Mouse (Mus musculus) layer of hippocampus, adult 2 months (tissue): Measurements from ENCODE around the gene E330017A01Rik. TPM values are rescaled to one million over a fixed set of nuclear protein-coding genes. Genes with fewer than 3 reads are reported as not detected.
A peak's percentile ranks its signal among the peaks of the same experiment; 100 is the strongest.
"Not testable (repeated sequence)": the region's sequence is repeated elsewhere in the genome, so short reads cannot be mapped to it uniquely, and the experiment has no call there.

ENCODE experiments used
- DNase-seq, 2 experiments: peaks; one replicate each; pipeline ENCODE4 v3.0.0; 2022; ENCODE audit warnings: low spot score in 2 of 2
- H3K27ac ChIP-seq: fragments of 200-600 bp; 2 replicates; pipeline ENCODE4 v1.8.1; 2022
- H3K4me3 ChIP-seq: fragments of 200-600 bp; 2 replicates; pipeline ENCODE4 v1.8.1; 2022; ENCODE audit warnings: mild to moderate bottlenecking
- CTCF ChIP-seq: fragments of 200-600 bp; conservative IDR thresholded peaks from 2 replicates; pipeline ENCODE4 v1.8.1; 2022; ENCODE audit warnings: antibody characterized with exemption, mild to moderate bottlenecking, moderate library complexity
- total RNA-seq, 2 experiments: library from RNA; stranded (reverse); gene quantifications; 2 replicates each; pipeline ENCODE4 v1.2.3; 2021

Gene E330017A01Rik
- total RNA-seq, 2 experiments from 2014 or later = not detected

GRCm38 (mm10) chr16:58671212-58671985 is 32.9 kb upstream of the E330017A01Rik start:
- H3K4me3 ChIP-seq = peak overlapping the region; percentile 97
- H3K27ac ChIP-seq = peak overlapping the region; percentile 97
- no peak for DNase-seq
- no peak for TF ChIP-seq CTCF

GRCm38 (mm10) chr16:58670643-58671042 is 32.1 kb upstream of the E330017A01Rik start:
- DNase-seq = no peak
- TF ChIP-seq CTCF = no peak
- peak overlapping the region; percentile 97 for H3K27ac ChIP-seq

GRCm38 (mm10) chr16:58669917-58670630 is 31.5 kb upstream of the E330017A01Rik start, which contains the start of gene Cpox:
TSS of gene Cpox (plus strand) at chr16:58670292.
- peak within 1 kb of the TSS; percentile 97 for H3K27ac ChIP-seq
- peak; percentile 56 for TF ChIP-seq CTCF
- peak; percentile 76 to 86 for DNase-seq
- peak within 1 kb of the TSS; percentile 97 for H3K4me3 ChIP-seq

More at GRCm38 (mm10) chr16:58670643-58671042, 32.1 kb upstream of the E330017A01Rik start:
- H3K4me3 ChIP-seq = peak overlapping the region; percentile 97

- DNase-seq = no peak
- no peak for TF ChIP-seq CTCF
- Histone ChIP-seq H3K4me3 (peak overlapping the region; percentile 97), H3K27ac (peak overlapping the region; percentile 97)
Measured at GRCm38 (mm10) chr16:58669264-58669663, 30.7 kb upstream of the E330017A01Rik start.

- DNase-seq = no peak
- TF ChIP-seq CTCF = no peak
- H3K27ac ChIP-seq = no peak overlapping the region
- no peak overlapping the region for H3K4me3 ChIP-seq
Measured at GRCm38 (mm10) chr16:58668586-58668985, 30.0 kb upstream of the E330017A01Rik start.

- H3K27ac ChIP-seq, DNase-seq, H3K4me3 ChIP-seq: not testable (repeated sequence)
Measured at GRCm38 (mm10) chr16:58666681-58667080, 28.1 kb upstream of the E330017A01Rik start.

- not testable (repeated sequence) for DNase-seq
Measured at GRCm38 (mm10) chr16:58665137-58665536, 26.6 kb upstream of the E330017A01Rik start.

DNA sequence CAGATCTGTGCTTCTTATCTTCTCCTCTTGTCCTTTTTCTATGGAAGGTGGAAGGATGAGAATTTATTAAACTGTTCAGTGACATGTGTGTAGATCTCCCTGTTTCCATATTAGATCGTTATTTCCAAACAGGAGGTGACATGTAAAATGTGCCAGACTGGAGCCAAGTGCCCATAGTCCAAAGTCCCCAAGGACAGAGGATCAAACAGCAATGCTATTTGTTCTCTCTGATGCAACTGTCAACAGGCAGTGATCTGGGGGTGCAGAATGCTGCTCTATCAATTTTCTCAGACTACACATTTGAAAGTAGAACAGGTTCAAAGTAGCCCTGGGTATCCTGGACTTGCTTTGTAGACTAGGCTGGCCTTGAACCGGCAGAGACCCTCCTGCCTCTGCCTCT is 25.3 kb upstream of the E330017A01Rik start:
- Histone ChIP-seq H3K4me3 (no peak overlapping the region), H3K27ac (no peak overlapping the region)
- no peak for TF ChIP-seq CTCF
- no peak for DNase-seq

More at GRCm38 (mm10) chr16:58665137-58665536, 26.6 kb upstream of the E330017A01Rik start:
- not testable (repeated sequence) for H3K4me3 ChIP-seq, H3K27ac ChIP-seq

GRCm38 (mm10) chr16:58663021-58663420 is 24.5 kb upstream of the E330017A01Rik start:
- DNase-seq = no peak
- H3K4me3 ChIP-seq = no peak overlapping the region
- TF ChIP-seq CTCF = peak; percentile 82
- H3K27ac ChIP-seq = no peak overlapping the region

- no peak for DNase-seq
- Histone ChIP-seq H3K27ac (no peak overlapping the region), H3K4me3 (no peak overlapping the region)
- no peak for TF ChIP-seq CTCF
Measured at GRCm38 (mm10) chr16:58662287-58662791, 23.8 kb upstream of the E330017A01Rik start.

DNA sequence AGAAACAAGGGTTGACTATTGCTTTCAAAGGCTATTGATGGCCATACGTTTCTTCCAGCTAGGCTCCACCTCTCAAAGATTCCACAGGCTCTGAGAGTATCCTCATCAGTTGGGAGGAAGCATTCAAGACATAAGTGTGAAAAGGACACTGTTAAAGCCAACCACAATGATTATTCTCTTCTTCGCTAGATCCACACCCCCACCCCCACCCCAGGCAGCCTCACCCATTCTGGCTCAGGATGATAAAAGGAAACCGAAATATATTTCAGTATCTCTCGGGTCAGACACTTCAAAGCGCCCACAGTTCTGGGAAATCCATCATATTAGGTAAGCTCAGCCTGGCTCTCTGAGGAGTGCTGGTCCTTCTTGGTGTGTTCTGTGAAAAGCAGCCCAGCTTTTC is 23.3 kb upstream of the E330017A01Rik start:
- H3K27ac ChIP-seq = no peak overlapping the region
- no peak overlapping the region for H3K4me3 ChIP-seq
- no peak for DNase-seq
- no peak for TF ChIP-seq CTCF

GRCm38 (mm10) chr16:58658668-58659067 is 20.1 kb upstream of the E330017A01Rik start:
- no peak for DNase-seq
- Histone ChIP-seq H3K27ac (no peak overlapping the region), H3K4me3 (no peak overlapping the region)
- no peak for TF ChIP-seq CTCF

- Histone ChIP-seq H3K27ac (no peak overlapping the region), H3K4me3 (no peak overlapping the region)
- no peak for DNase-seq
- TF ChIP-seq CTCF = no peak
Measured at GRCm38 (mm10) chr16:58656526-58656925, 18.0 kb upstream of the E330017A01Rik start.

DNA sequence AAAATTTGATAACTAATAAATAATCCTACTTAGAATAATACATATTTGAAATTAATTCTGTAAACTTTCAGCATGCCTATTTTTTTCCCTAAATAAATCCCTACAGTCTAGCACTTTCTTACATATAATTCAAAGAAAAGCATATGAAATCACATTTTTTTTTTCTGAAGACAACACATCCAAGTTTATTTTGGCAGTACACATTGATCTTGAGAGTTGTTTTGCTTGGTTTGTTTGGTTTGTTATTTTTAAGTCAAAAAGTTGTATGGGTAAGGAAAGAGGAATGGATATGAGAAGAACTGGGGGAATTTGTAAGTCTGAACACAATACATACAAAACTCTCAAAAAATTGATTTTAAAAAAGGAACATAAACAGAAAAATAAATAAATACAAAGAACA is 17.2 kb upstream of the E330017A01Rik start:
- Histone ChIP-seq H3K27ac (no peak overlapping the region), H3K4me3 (no peak overlapping the region)
- no peak for TF ChIP-seq CTCF
- no peak for DNase-seq
